Mouse (Mus musculus): ENCODE data around the gene Obp2b. TPM values are rescaled to one million over a fixed set of nuclear protein-coding genes. Genes with fewer than 3 reads are reported as not detected.

Obp2b gene
- polyA plus RNA-seq, 1 experiment from 2014 or later: not detected

DNA sequence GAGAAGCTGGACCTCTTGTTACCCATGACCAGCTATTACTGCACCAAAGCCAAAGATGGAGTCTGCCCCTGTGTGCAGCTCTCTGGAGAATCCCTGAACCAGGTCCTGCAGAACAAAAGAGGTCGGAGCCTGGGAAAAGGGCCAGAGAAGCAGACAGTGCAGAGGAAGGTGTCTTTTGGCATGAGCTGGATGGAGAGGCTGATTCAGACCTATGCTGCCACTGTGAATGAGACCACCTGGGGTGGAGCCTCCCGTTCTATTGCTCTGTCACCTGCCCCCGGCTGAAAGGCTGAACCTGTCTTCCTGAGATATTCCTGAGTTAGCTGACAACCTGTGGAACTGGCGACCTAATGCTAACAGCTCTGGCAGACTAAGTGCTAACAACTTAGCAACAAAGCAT, 44.1 kb downstream of the Obp2b start:
- Histone ChIP-seq H3K9ac (no peak overlapping the region), H3K4me1 (no peaks in the 10 kb centered on the region), H3K4me3 (replicated peaks) (no peak overlapping the region), H3K27ac (replicated peaks) (no peak overlapping the region), H3K4me2 (replicated peaks) (no peak overlapping the region), H3K27me3 (no peaks in the 10 kb centered on the region), H3K9me3 (replicated peaks) (no peaks in the 10 kb centered on the region), H3K36me3 (no peaks in the 10 kb centered on the region)
- no peak for ATAC-seq (ENCODE audit: insufficient number of reproducible peaks, low FRiP score, low TSS enrichment, low read depth)
- 64% methylated on average over 4 of the region's 4 CpGs for WGBS

GRCm38 (mm10) chr2:25781957-25782356, 45.1 kb downstream of the Obp2b start, which contains the start of gene Gm13539:
TSS of gene Gm13539 (plus strand) at chr2:25782257.
- 76% methylated on average over 3 of the region's 3 CpGs for WGBS
- no peaks in the 10 kb centered on the region for H3K4me1 ChIP-seq
- no peaks in the 10 kb centered on the region for H3K9me3 ChIP-seq (replicated peaks)
- H3K4me2 ChIP-seq (replicated peaks): no peak within 1 kb of the TSS
- no peak within 1 kb of the TSS for H3K9ac ChIP-seq
- no peaks in the 10 kb centered on the region for H3K36me3 ChIP-seq
- ATAC-seq (ENCODE audit: insufficient number of reproducible peaks, low FRiP score, low TSS enrichment, low read depth): no peak
- no peak within 1 kb of the TSS for H3K27ac ChIP-seq (replicated peaks)
- H3K27me3 ChIP-seq: no peaks in the 10 kb centered on the region
- H3K4me3 ChIP-seq (replicated peaks): no peak within 1 kb of the TSS

DNA sequence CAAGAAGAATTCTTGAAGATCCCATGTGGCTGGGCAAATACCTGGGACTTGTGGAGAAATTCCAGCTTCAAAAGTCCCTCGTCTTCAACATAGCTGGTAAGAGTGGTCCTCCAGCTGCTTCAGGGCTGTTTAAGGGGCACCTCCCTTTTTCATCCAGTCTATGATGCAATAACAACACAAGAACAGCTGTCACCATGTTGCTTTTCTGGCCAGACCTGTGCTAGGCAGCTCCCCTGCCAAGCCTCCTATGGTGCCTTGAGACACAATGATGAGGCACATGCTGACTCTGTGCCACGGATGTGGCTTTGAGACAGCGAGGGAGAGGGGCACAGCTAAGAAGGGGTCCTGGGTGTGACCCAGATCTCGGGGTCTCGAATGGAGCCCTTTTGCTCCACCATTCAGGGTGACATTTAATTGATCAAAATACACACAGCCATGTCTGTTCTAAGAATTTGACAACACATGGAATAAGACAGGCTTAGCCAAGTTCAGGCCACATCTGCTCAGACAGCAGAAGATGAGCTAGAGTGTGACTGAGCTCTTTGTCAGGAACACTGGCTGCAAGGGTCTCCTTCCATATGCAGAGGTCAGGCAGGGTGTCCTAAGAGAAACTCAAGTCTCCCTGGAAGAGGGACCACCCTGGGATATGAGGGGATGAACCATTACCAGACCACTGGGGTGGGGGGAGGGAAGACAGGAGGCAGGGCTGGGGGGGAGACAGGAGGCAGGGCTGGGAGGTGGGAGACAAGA, 48.9 kb downstream of the Obp2b start:
- H3K4me1 ChIP-seq: no peaks in the 10 kb centered on the region
- no peaks in the 10 kb centered on the region for H3K9me3 ChIP-seq (replicated peaks)
- no peak for ATAC-seq (ENCODE audit: insufficient number of reproducible peaks, low FRiP score, low TSS enrichment, low read depth)
- no peak overlapping the region for H3K27ac ChIP-seq (replicated peaks)
- H3K36me3 ChIP-seq: no peaks in the 10 kb centered on the region
- no peak overlapping the region for H3K4me2 ChIP-seq (replicated peaks)
- WGBS: 54% methylated on average over 5 of the region's 5 CpGs
- no peaks in the 10 kb centered on the region for H3K27me3 ChIP-seq
- no peak overlapping the region for H3K4me3 ChIP-seq (replicated peaks)
- H3K9ac ChIP-seq: no peak overlapping the region

- H3K36me3 ChIP-seq: no peaks in the 10 kb centered on the region
- ATAC-seq (ENCODE audit: insufficient number of reproducible peaks, low FRiP score, low TSS enrichment, low read depth): no peak
These were observed 52.3 kb downstream of the Obp2b start for GRCm38 (mm10) chr2:25789092-25789491.

More at GRCm38 (mm10) chr2:25789092-25789491, 52.3 kb downstream of the Obp2b start:
- Histone ChIP-seq H3K9me3 (replicated peaks) (no peaks in the 10 kb centered on the region), H3K9ac (no peak overlapping the region), H3K27me3 (no peaks in the 10 kb centered on the region), H3K27ac (replicated peaks) (no peak overlapping the region), H3K4me1 (no peaks in the 10 kb centered on the region), H3K4me2 (replicated peaks) (no peak overlapping the region), H3K4me3 (replicated peaks) (no peak overlapping the region)
- WGBS: 91% methylated on average over 3 of the region's 3 CpGs

Other genes starting within 250 kb of the Obp2b start
- not detected in 2 replicates for gene Lcn12, start 243.1 kb upstream of the Obp2b start, polyA plus RNA-seq (2015; fragmentation: Nextera tagmentation; extraction: Ambion mirVana)
- 81.2 and 96.3 TPM in 2 replicates for gene Fbxw5, start 236.3 kb upstream of the Obp2b start, polyA plus RNA-seq (2015; fragmentation: Nextera tagmentation; extraction: Ambion mirVana)
- 5.6 and 7.2 TPM in 2 replicates for gene C8g, start 235.3 kb upstream of the Obp2b start, polyA plus RNA-seq (2015; fragmentation: Nextera tagmentation; extraction: Ambion mirVana)
- gene Traf2, start 190.1 kb upstream of the Obp2b start, polyA plus RNA-seq (2015; fragmentation: Nextera tagmentation; extraction: Ambion mirVana): 34.8 and 36.2 TPM in 2 replicates
- gene Edf1, start 179.2 kb upstream of the Obp2b start, polyA plus RNA-seq (2015; fragmentation: Nextera tagmentation; extraction: Ambion mirVana): 355 and 373 TPM in 2 replicates
- gene Mamdc4, start 162.2 kb upstream of the Obp2b start, polyA plus RNA-seq (2015; fragmentation: Nextera tagmentation; extraction: Ambion mirVana): 3.3 and 4.9 TPM in 2 replicates
- gene Phpt1, start 161.8 kb upstream of the Obp2b start, polyA plus RNA-seq (2015; fragmentation: Nextera tagmentation; extraction: Ambion mirVana): 147 and 157 TPM in 2 replicates
- 0.60 and 0.63 TPM in 2 replicates for gene Ajm1, start 155.3 kb upstream of the Obp2b start, polyA plus RNA-seq (2015; fragmentation: Nextera tagmentation; extraction: Ambion mirVana)
- 82.1 and 83.3 TPM in 2 replicates for gene Rabl6, start 128.5 kb upstream of the Obp2b start, polyA plus RNA-seq (2015; fragmentation: Nextera tagmentation; extraction: Ambion mirVana)
- gene Ccdc183, start 119.3 kb upstream of the Obp2b start, polyA plus RNA-seq (2015; fragmentation: Nextera tagmentation; extraction: Ambion mirVana): 0.29 and 0.42 TPM in 2 replicates
- 28.6 and 30.5 TPM in 2 replicates for gene Tmem141, start 115.0 kb upstream of the Obp2b start, polyA plus RNA-seq (2015; fragmentation: Nextera tagmentation; extraction: Ambion mirVana)
- 2.8 and 3.5 TPM in 2 replicates for gene Fcna, start 109.0 kb upstream of the Obp2b start, polyA plus RNA-seq (2015; fragmentation: Nextera tagmentation; extraction: Ambion mirVana)
- gene Lcn8, start 83.9 kb upstream of the Obp2b start, polyA plus RNA-seq (2015; fragmentation: Nextera tagmentation; extraction: Ambion mirVana): not detected in 2 replicates
- gene Lcn5, start 79.1 kb upstream of the Obp2b start, polyA plus RNA-seq (2015; fragmentation: Nextera tagmentation; extraction: Ambion mirVana): not detected in 2 replicates
- gene Lcn6, start 60.2 kb upstream of the Obp2b start, polyA plus RNA-seq (2015; fragmentation: Nextera tagmentation; extraction: Ambion mirVana): not detected in 2 replicates
- not detected in 2 replicates for gene Lcn10, start 54.3 kb upstream of the Obp2b start, polyA plus RNA-seq (2015; fragmentation: Nextera tagmentation; extraction: Ambion mirVana)
- gene Obp2a, start 37.0 kb upstream of the Obp2b start, polyA plus RNA-seq (2015; fragmentation: Nextera tagmentation; extraction: Ambion mirVana): not detected in 2 replicates
- 91.8 and 93.2 TPM in 2 replicates for gene Bmyc, start 30.3 kb upstream of the Obp2b start, polyA plus RNA-seq (2015; fragmentation: Nextera tagmentation; extraction: Ambion mirVana)
- not detected in 2 replicates for gene Lcn3, start 28.6 kb downstream of the Obp2b start, polyA plus RNA-seq (2015; fragmentation: Nextera tagmentation; extraction: Ambion mirVana)
- not detected in 2 replicates for gene Lcn11, start 40.0 kb downstream of the Obp2b start, polyA plus RNA-seq (2015; fragmentation: Nextera tagmentation; extraction: Ambion mirVana)
- not detected in 2 replicates for gene Gm13539, start 45.2 kb downstream of the Obp2b start, polyA plus RNA-seq (2015; fragmentation: Nextera tagmentation; extraction: Ambion mirVana)
- gene Glt6d1, start 78.8 kb downstream of the Obp2b start, polyA plus RNA-seq (2015; fragmentation: Nextera tagmentation; extraction: Ambion mirVana): not detected in 2 replicates
- not detected in 2 replicates for gene Lcn9, start 86.1 kb downstream of the Obp2b start, polyA plus RNA-seq (2015; fragmentation: Nextera tagmentation; extraction: Ambion mirVana)
- gene Sohlh1, start 110.2 kb downstream of the Obp2b start, polyA plus RNA-seq (2015; fragmentation: Nextera tagmentation; extraction: Ambion mirVana): not detected in 2 replicates
- 0.32 and 0.42 TPM in 2 replicates for gene Kcnt1, start 126.7 kb downstream of the Obp2b start, polyA plus RNA-seq (2015; fragmentation: Nextera tagmentation; extraction: Ambion mirVana)
- gene Camsap1, start 246.3 kb downstream of the Obp2b start, polyA plus RNA-seq (2015; fragmentation: Nextera tagmentation; extraction: Ambion mirVana): 15.1 and 19.5 TPM in 2 replicates